Mouse (Mus musculus): ENCODE results near the gene Olfr358. TPM values are rescaled to one million over a fixed set of nuclear protein-coding genes. Genes with fewer than 3 reads are reported as not detected.

Gene Olfr358
- not detected in 2 replicates for total RNA-seq (2015)
- not detected in 2 replicates for total RNA-seq (2017)

GRCm38 (mm10) chr2:37009235-37009634 lies at the start of gene Olfr358:
Gene Olfr358, minus strand, starts transcription at chr2:37009335.
- no peak for ATAC-seq (replicated peaks; ENCODE audit: poor library complexity)

DNA sequence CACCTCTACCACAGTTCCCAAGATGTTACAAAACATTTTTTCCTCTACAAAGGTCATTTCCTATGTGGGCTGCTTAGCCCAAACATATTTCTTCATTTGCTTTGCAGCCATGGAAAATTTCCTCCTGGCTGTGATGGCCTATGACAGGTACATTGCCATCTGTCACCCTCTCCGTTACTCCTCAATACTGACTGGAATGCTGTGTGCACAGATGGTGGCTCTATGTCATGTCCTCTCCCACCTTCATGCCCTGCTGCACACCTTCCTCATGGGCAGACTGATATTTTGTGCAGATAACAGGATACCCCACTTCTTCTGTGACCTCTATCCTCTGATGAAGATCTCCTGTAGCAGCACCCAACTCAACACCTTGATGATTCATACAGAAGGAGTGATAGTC lies 12.1 kb downstream of the Olfr358 start:
- no peak for ATAC-seq (replicated peaks; ENCODE audit: poor library complexity)

GRCm38 (mm10) chr2:36993527-36993926 lies 15.6 kb downstream of the Olfr358 start, which contains the start of gene Olfr357:
Gene Olfr357, plus strand, starts transcription at chr2:36993827.
- no peak for ATAC-seq (replicated peaks; ENCODE audit: poor library complexity)

Other genes starting within 250 kb of the Olfr358 start
- not detected in 2 replicates for gene Olfr348, start 225.1 kb downstream of the Olfr358 start, total RNA-seq (2015)
- gene Olfr348, start 225.1 kb downstream of the Olfr358 start, total RNA-seq (2017), result not detected in 2 replicates
- gene Olfr50, start 218.8 kb downstream of the Olfr358 start, total RNA-seq (2015), result not detected in 2 replicates
- gene Olfr50, start 218.8 kb downstream of the Olfr358 start, total RNA-seq (2017), result not detected in 2 replicates
- not detected in 2 replicates for gene Olfr3, start 192.3 kb downstream of the Olfr358 start, total RNA-seq (2015)
- gene Olfr3, start 192.3 kb downstream of the Olfr358 start, total RNA-seq (2017), result not detected in 2 replicates
- not detected in 2 replicates for gene Olfr350, start 163.0 kb downstream of the Olfr358 start, total RNA-seq (2015)
- not detected in 2 replicates for gene Olfr350, start 163.0 kb downstream of the Olfr358 start, total RNA-seq (2017)
- not detected in 2 replicates for gene Olfr351, start 146.7 kb downstream of the Olfr358 start, total RNA-seq (2015)
- not detected in 2 replicates for gene Olfr351, start 146.7 kb downstream of the Olfr358 start, total RNA-seq (2017)
- gene Olfr352, start 140.9 kb downstream of the Olfr358 start, total RNA-seq (2015), result not detected in 2 replicates
- not detected in 2 replicates for gene Olfr352, start 140.9 kb downstream of the Olfr358 start, total RNA-seq (2017)
- gene Olfr353, start 116.4 kb downstream of the Olfr358 start, total RNA-seq (2015), result not detected in 2 replicates
- gene Olfr353, start 116.4 kb downstream of the Olfr358 start, total RNA-seq (2017), result not detected in 2 replicates
- 0.07 TPM in 1 of 2 replicates, not detected in the other for gene Olfr354, start 103.7 kb downstream of the Olfr358 start, total RNA-seq (2015)
- not detected in 2 replicates for gene Olfr354, start 103.7 kb downstream of the Olfr358 start, total RNA-seq (2017)
- not detected in 2 replicates for gene Olfr355, start 80.4 kb downstream of the Olfr358 start, total RNA-seq (2015)
- gene Olfr355, start 80.4 kb downstream of the Olfr358 start, total RNA-seq (2017), result not detected in 2 replicates
- not detected in 2 replicates for gene Olfr356, start 72.2 kb downstream of the Olfr358 start, total RNA-seq (2015)
- not detected in 2 replicates for gene Olfr356, start 72.2 kb downstream of the Olfr358 start, total RNA-seq (2017)
- not detected in 2 replicates for gene Olfr357, start 15.5 kb downstream of the Olfr358 start, total RNA-seq (2015)
- gene Olfr357, start 15.5 kb downstream of the Olfr358 start, total RNA-seq (2017), result not detected in 2 replicates
- gene Olfr360, start 56.4 kb upstream of the Olfr358 start, total RNA-seq (2015), result not detected in 2 replicates
- not detected in 2 replicates for gene Olfr360, start 56.4 kb upstream of the Olfr358 start, total RNA-seq (2017)
- gene Olfr361, start 80.0 kb upstream of the Olfr358 start, total RNA-seq (2015), result not detected in 2 replicates
- gene Olfr361, start 80.0 kb upstream of the Olfr358 start, total RNA-seq (2017), result not detected in 2 replicates
- not detected in 2 replicates for gene Olfr362, start 108.6 kb upstream of the Olfr358 start, total RNA-seq (2015)
- not detected in 2 replicates for gene Olfr362, start 108.6 kb upstream of the Olfr358 start, total RNA-seq (2017)
- not detected in 2 replicates for gene Olfr364-ps1, start 130.0 kb upstream of the Olfr358 start, total RNA-seq (2015)
- not detected in 2 replicates for gene Olfr364-ps1, start 130.0 kb upstream of the Olfr358 start, total RNA-seq (2017)
- 0.05 TPM in 1 of 2 replicates, not detected in the other for gene Olfr365, start 178.9 kb upstream of the Olfr358 start, total RNA-seq (2015)
- not detected in 2 replicates for gene Olfr365, start 178.9 kb upstream of the Olfr358 start, total RNA-seq (2017)
- not detected in 2 replicates for gene Olfr366, start 202.2 kb upstream of the Olfr358 start, total RNA-seq (2015)
- not detected in 2 replicates for gene Olfr366, start 202.2 kb upstream of the Olfr358 start, total RNA-seq (2017)